Mouse (Mus musculus): ENCODE measurements around the gene Nipsnap1.

Gene Nipsnap1

GRCm38 (mm10) chr11:4865645-4866251 lies 8.0 kb upstream of the Nipsnap1 start:
- DNase-seq (ENCODE audit: low read depth, low spot score): peak; percentile 78

- no peak for DNase-seq (ENCODE audit: low read depth, low spot score)
Observed at GRCm38 (mm10) chr11:4874551-4874950, 800 bp downstream of the Nipsnap1 start.

- DNase-seq (ENCODE audit: low read depth, low spot score): no peak
Observed at GRCm38 (mm10) chr11:4881087-4881486, 7.3 kb downstream of the Nipsnap1 start.

GRCm38 (mm10) chr11:4882892-4883627 lies 9.3 kb downstream of the Nipsnap1 start:
- DNase-seq (ENCODE audit: low read depth, low spot score): no peak

GRCm38 (mm10) chr11:4885385-4885903 lies 11.7 kb downstream of the Nipsnap1 start:
- DNase-seq (ENCODE audit: low read depth, low spot score): peak; percentile 51

GRCm38 (mm10) chr11:4886987-4887386 lies 13.2 kb downstream of the Nipsnap1 start:
- DNase-seq (ENCODE audit: low read depth, low spot score): no peak

GRCm38 (mm10) chr11:4894848-4895816 lies 21.4 kb downstream of the Nipsnap1 start, which contains the start of gene Thoc5:
TSS of gene Thoc5 (plus strand) at chr11:4895320.
- peak; percentile 85 for DNase-seq (ENCODE audit: low read depth, low spot score)

GRCm38 (mm10) chr11:4900437-4900836 lies 26.7 kb downstream of the Nipsnap1 start:
- DNase-seq (ENCODE audit: low read depth, low spot score): peak; percentile 19

- DNase-seq (ENCODE audit: low read depth, low spot score): no peak
Observed at GRCm38 (mm10) chr11:4901956-4902355, 28.2 kb downstream of the Nipsnap1 start.

- DNase-seq (ENCODE audit: low read depth, low spot score): no peak
Observed at GRCm38 (mm10) chr11:4906231-4906630, 32.5 kb downstream of the Nipsnap1 start.

GRCm38 (mm10) chr11:4916068-4916467 lies 42.3 kb downstream of the Nipsnap1 start:
- peak; percentile 67 for DNase-seq (ENCODE audit: low read depth, low spot score)

- no peak for DNase-seq (ENCODE audit: low read depth, low spot score)
Observed at GRCm38 (mm10) chr11:4921281-4921680, 47.5 kb downstream of the Nipsnap1 start.

- no peak for DNase-seq (ENCODE audit: low read depth, low spot score)
Observed at GRCm38 (mm10) chr11:4921751-4922150, 48.0 kb downstream of the Nipsnap1 start.

- DNase-seq (ENCODE audit: low read depth, low spot score): no peak
Observed at GRCm38 (mm10) chr11:4927224-4927623, 53.5 kb downstream of the Nipsnap1 start.

- no peak for DNase-seq (ENCODE audit: low read depth, low spot score)
Observed at GRCm38 (mm10) chr11:4931009-4931601, 57.4 kb downstream of the Nipsnap1 start.

- DNase-seq (ENCODE audit: low read depth, low spot score): no peak
Observed at GRCm38 (mm10) chr11:4936243-4936642, 62.5 kb downstream of the Nipsnap1 start.
